Mouse (Mus musculus): ENCODE results near the gene Enox2. TPM values are rescaled to one million over a fixed set of nuclear protein-coding genes. Genes with fewer than 3 reads are reported as not detected.
"Not testable (repeated sequence)": the region's sequence is repeated elsewhere in the genome, so short reads cannot be mapped to it uniquely, and the experiment has no call there.

Gene Enox2
- polyA plus RNA-seq, 1 experiment from 2014 or later, result 2.6 TPM

GRCm38 (mm10) chrX:49196386-49196785, 91.7 kb downstream of the Enox2 start:
- Histone ChIP-seq H3K4me2 (ENCODE audit: low read depth, low read length) (no peak overlapping the region), H3K27me3 (ENCODE audit: control insufficient read depth, insufficient read depth, low read depth, low read length) (no peaks in the 10 kb centered on the region), H3K36me3 (ENCODE audit: control insufficient read depth, insufficient read depth) (no peaks in the 10 kb centered on the region), H3K9ac (ENCODE audit: low read depth, low read length) (no peak overlapping the region), H3K4me1 (ENCODE audit: control insufficient read depth, low read depth, low read length) (no peaks in the 10 kb centered on the region), H3K27ac (ENCODE audit: low read length) (no peak overlapping the region), H3K4me3 (ENCODE audit: low read depth, low read length) (no peak overlapping the region), H3K9me3 (replicated peaks; ENCODE audit: control insufficient read depth, low read length) (no peaks in the 10 kb centered on the region)
- ATAC-seq (ENCODE audit: low read depth), result no peak
- WGBS (ENCODE audit: insufficient replicate concordance), result 58% methylated on average over 4 of the region's 4 CpGs

GRCm38 (mm10) chrX:49181136-49181535, 106.9 kb downstream of the Enox2 start:
- Histone ChIP-seq H3K9me3 (replicated peaks; ENCODE audit: control insufficient read depth, low read length) (no peaks in the 10 kb centered on the region), H3K27me3 (ENCODE audit: control insufficient read depth, insufficient read depth, low read depth, low read length) (no peaks in the 10 kb centered on the region), H3K36me3 (ENCODE audit: control insufficient read depth, insufficient read depth) (no peaks in the 10 kb centered on the region), H3K4me1 (ENCODE audit: control insufficient read depth, low read depth, low read length) (no peaks in the 10 kb centered on the region), H3K4me3 (ENCODE audit: low read depth, low read length) (no peak overlapping the region), H3K27ac (ENCODE audit: low read length) (no peak overlapping the region), H3K9ac (ENCODE audit: low read depth, low read length) (no peak overlapping the region), H3K4me2 (ENCODE audit: low read depth, low read length) (no peak overlapping the region)
- 58% methylated on average over 3 of the region's 3 CpGs for WGBS (ENCODE audit: insufficient replicate concordance)
- ATAC-seq (ENCODE audit: low read depth), result no peak

- no peak overlapping the region for H3K9ac ChIP-seq (ENCODE audit: low read depth, low read length)
- H3K27ac ChIP-seq (ENCODE audit: low read length), result no peak overlapping the region
- H3K36me3 ChIP-seq (ENCODE audit: control insufficient read depth, insufficient read depth), result no peaks in the 10 kb centered on the region
- ATAC-seq (ENCODE audit: low read depth), result no peak
- H3K4me3 ChIP-seq (ENCODE audit: low read depth, low read length), result no peak overlapping the region
- no peak overlapping the region for H3K4me2 ChIP-seq (ENCODE audit: low read depth, low read length)
- WGBS (ENCODE audit: insufficient replicate concordance), result 70% methylated on average over 3 of the region's 3 CpGs
- no peaks in the 10 kb centered on the region for H3K27me3 ChIP-seq (ENCODE audit: control insufficient read depth, insufficient read depth, low read depth, low read length)
- H3K4me1 ChIP-seq (ENCODE audit: control insufficient read depth, low read depth, low read length), result no peaks in the 10 kb centered on the region
- no peaks in the 10 kb centered on the region for H3K9me3 ChIP-seq (replicated peaks; ENCODE audit: control insufficient read depth, low read length)
Measured at GRCm38 (mm10) chrX:49178670-49179069, 109.4 kb downstream of the Enox2 start.

GRCm38 (mm10) chrX:49154280-49154679, 133.8 kb downstream of the Enox2 start:
- Histone ChIP-seq H3K4me2 (ENCODE audit: low read depth, low read length) (no peak overlapping the region), H3K27me3 (ENCODE audit: control insufficient read depth, insufficient read depth, low read depth, low read length) (no peaks in the 10 kb centered on the region), H3K4me3 (ENCODE audit: low read depth, low read length) (no peak overlapping the region), H3K36me3 (ENCODE audit: control insufficient read depth, insufficient read depth) (no peaks in the 10 kb centered on the region), H3K4me1 (ENCODE audit: control insufficient read depth, low read depth, low read length) (no peaks in the 10 kb centered on the region), H3K27ac (ENCODE audit: low read length) (no peak overlapping the region), H3K9ac (ENCODE audit: low read depth, low read length) (no peak overlapping the region), H3K9me3 (replicated peaks; ENCODE audit: control insufficient read depth, low read length) (no peaks in the 10 kb centered on the region)
- WGBS (ENCODE audit: insufficient replicate concordance), result 35% methylated on average over 2 of the region's 2 CpGs
- no peak for ATAC-seq (ENCODE audit: low read depth)

GRCm38 (mm10) chrX:49124774-49125429, 163.2 kb downstream of the Enox2 start:
- Histone ChIP-seq H3K27ac (ENCODE audit: low read length) (no peak overlapping the region), H3K9ac (ENCODE audit: low read depth, low read length) (no peak overlapping the region), H3K27me3 (ENCODE audit: control insufficient read depth, insufficient read depth, low read depth, low read length) (no peaks in the 10 kb centered on the region), H3K4me2 (ENCODE audit: low read depth, low read length) (no peak overlapping the region), H3K36me3 (ENCODE audit: control insufficient read depth, insufficient read depth) (no peaks in the 10 kb centered on the region), H3K9me3 (replicated peaks; ENCODE audit: control insufficient read depth, low read length) (no peaks in the 10 kb centered on the region), H3K4me1 (ENCODE audit: control insufficient read depth, low read depth, low read length) (no peaks in the 10 kb centered on the region), H3K4me3 (ENCODE audit: low read depth, low read length) (no peak overlapping the region)
- WGBS (ENCODE audit: insufficient replicate concordance), result 83% methylated on average over 3 of the region's 3 CpGs
- no peak for ATAC-seq (ENCODE audit: low read depth)

- 31% methylated on average over 3 of the region's 3 CpGs for WGBS (ENCODE audit: insufficient replicate concordance)
- no peak overlapping the region for H3K9ac ChIP-seq (ENCODE audit: low read depth, low read length)
- no peak for ATAC-seq (ENCODE audit: low read depth)
- H3K36me3 ChIP-seq (ENCODE audit: control insufficient read depth, insufficient read depth), result no peaks in the 10 kb centered on the region
- H3K4me2 ChIP-seq (ENCODE audit: low read depth, low read length), result no peak overlapping the region
- no peak overlapping the region for H3K27ac ChIP-seq (ENCODE audit: low read length)
- H3K4me1 ChIP-seq (ENCODE audit: control insufficient read depth, low read depth, low read length), result no peaks in the 10 kb centered on the region
- no peaks in the 10 kb centered on the region for H3K9me3 ChIP-seq (replicated peaks; ENCODE audit: control insufficient read depth, low read length)
- no peaks in the 10 kb centered on the region for H3K27me3 ChIP-seq (ENCODE audit: control insufficient read depth, insufficient read depth, low read depth, low read length)
- H3K4me3 ChIP-seq (ENCODE audit: low read depth, low read length), result no peak overlapping the region
Measured at GRCm38 (mm10) chrX:49116465-49116864, 171.6 kb downstream of the Enox2 start.

- Histone ChIP-seq H3K9ac (ENCODE audit: low read depth, low read length) (no peak overlapping the region), H3K9me3 (replicated peaks; ENCODE audit: control insufficient read depth, low read length) (no peaks in the 10 kb centered on the region), H3K4me2 (ENCODE audit: low read depth, low read length) (no peak overlapping the region), H3K4me3 (ENCODE audit: low read depth, low read length) (no peak overlapping the region), H3K27ac (ENCODE audit: low read length) (no peak overlapping the region), H3K27me3 (ENCODE audit: control insufficient read depth, insufficient read depth, low read depth, low read length) (no peaks in the 10 kb centered on the region), H3K4me1 (ENCODE audit: control insufficient read depth, low read depth, low read length) (no peaks in the 10 kb centered on the region), H3K36me3 (ENCODE audit: control insufficient read depth, insufficient read depth) (no peaks in the 10 kb centered on the region)
- ATAC-seq (ENCODE audit: low read depth), result no peak
- WGBS (ENCODE audit: insufficient replicate concordance), result 46% methylated on average over 3 of the region's 3 CpGs
Measured at GRCm38 (mm10) chrX:49112412-49112811, 175.6 kb downstream of the Enox2 start.

- not testable (repeated sequence) for H3K27ac ChIP-seq (ENCODE audit: low read length); H3K4me2 ChIP-seq (ENCODE audit: low read depth, low read length); H3K27me3 ChIP-seq (ENCODE audit: control insufficient read depth, insufficient read depth, low read depth, low read length); H3K9me3 ChIP-seq (replicated peaks; ENCODE audit: control insufficient read depth, low read length); H3K36me3 ChIP-seq (ENCODE audit: control insufficient read depth, insufficient read depth); ATAC-seq (ENCODE audit: low read depth); H3K9ac ChIP-seq (ENCODE audit: low read depth, low read length); H3K4me3 ChIP-seq (ENCODE audit: low read depth, low read length); H3K4me1 ChIP-seq (ENCODE audit: control insufficient read depth, low read depth, low read length)
- 68% methylated on average over 1 of the region's 1 CpGs for WGBS (ENCODE audit: insufficient replicate concordance)
Measured at GRCm38 (mm10) chrX:49100542-49100941, 187.5 kb downstream of the Enox2 start.

- no peaks in the 10 kb centered on the region; the same call in 1 of the 2 replicates for H3K27me3 ChIP-seq (ENCODE audit: control insufficient read depth, insufficient read depth, low read depth, low read length)
- ATAC-seq (ENCODE audit: low read depth), result no peak
- no peaks in the 10 kb centered on the region for H3K4me1 ChIP-seq (ENCODE audit: control insufficient read depth, low read depth, low read length)
- no peak overlapping the region for H3K4me3 ChIP-seq (ENCODE audit: low read depth, low read length)
- H3K4me2 ChIP-seq (ENCODE audit: low read depth, low read length), result no peak overlapping the region
- H3K9me3 ChIP-seq (replicated peaks; ENCODE audit: control insufficient read depth, low read length), result no peaks in the 10 kb centered on the region
- H3K9ac ChIP-seq (ENCODE audit: low read depth, low read length), result no peak overlapping the region
- WGBS (ENCODE audit: insufficient replicate concordance), result 71% methylated on average over 2 of the region's 2 CpGs
- no peaks in the 10 kb centered on the region for H3K36me3 ChIP-seq (ENCODE audit: control insufficient read depth, insufficient read depth)
- no peak overlapping the region for H3K27ac ChIP-seq (ENCODE audit: low read length)
Measured at GRCm38 (mm10) chrX:49096249-49096648, 191.8 kb downstream of the Enox2 start.

Data from liver, embryonic 16.5 days (tissue).